Mouse (Mus musculus) midbrain, embryonic 15.5 days (tissue): ENCODE measurements at regions not wholly inside any gene's neighbourhood (a gene's known extent, or its start where the extent isn't known, plus 50 kb on each side); places are given as distances from the start of the nearest gene placed in this dataset.

Source experiments
- ATAC-seq: fragments of 200-750 bp; cut with Nextera tagmentation; replicated peaks from 2 replicates; pipeline ENCODE4 v1.8.0; 2017; ENCODE audit warnings: moderate TSS enrichment
- H3K27ac ChIP-seq: fragments of 300-500 bp; sonication (generic); 2 replicates; pipeline ENCODE4 v1.5.1; 2015; ENCODE audit warnings: mild to moderate bottlenecking, inconsistent platforms
- H3K27me3 ChIP-seq: fragments of 300-500 bp; sonication (generic); replicated peaks from 2 replicates; pipeline ENCODE4 v1.6.1; 2015; ENCODE audit warnings: inconsistent platforms
- H3K36me3 ChIP-seq: fragments of 300-500 bp; sonication (generic); replicated peaks from 2 replicates; pipeline ENCODE4 v1.6.1; 2015; ENCODE audit warnings: inconsistent platforms
- H3K4me1 ChIP-seq: fragments of 300-500 bp; sonication (generic); 2 replicates; pipeline ENCODE4 v1.6.1; 2015; ENCODE audit warnings: inconsistent platforms
- H3K4me2 ChIP-seq: fragments of 300-500 bp; sonication (generic); 2 replicates; pipeline ENCODE4 v1.6.1; 2015; ENCODE audit warnings: inconsistent platforms, mild to moderate bottlenecking, moderate library complexity
- H3K4me3 ChIP-seq: fragments of 300-500 bp; sonication (generic); 2 replicates; pipeline ENCODE4 v1.5.1; 2015; ENCODE audit warnings: mild to moderate bottlenecking, inconsistent platforms
- H3K9ac ChIP-seq: fragments of 300-500 bp; sonication (generic); 2 replicates; pipeline ENCODE4 v1.6.1; 2015; ENCODE audit warnings: mild to moderate bottlenecking, inconsistent platforms
- H3K9me3 ChIP-seq: fragments of 300-500 bp; sonication (generic); 2 replicates; pipeline ENCODE4 v1.6.1; 2016; ENCODE audit warnings: inconsistent platforms
- WGBS: fragments of 180-500 bp; shearing (Covaris S2); methylation state at CpG from one replicate; pipeline ENCODE4 v1.1.7; 2015; ENCODE audit warnings: mixed read lengths; 5-methylcytosine and 5-hydroxymethylcytosine counted together

DNA sequence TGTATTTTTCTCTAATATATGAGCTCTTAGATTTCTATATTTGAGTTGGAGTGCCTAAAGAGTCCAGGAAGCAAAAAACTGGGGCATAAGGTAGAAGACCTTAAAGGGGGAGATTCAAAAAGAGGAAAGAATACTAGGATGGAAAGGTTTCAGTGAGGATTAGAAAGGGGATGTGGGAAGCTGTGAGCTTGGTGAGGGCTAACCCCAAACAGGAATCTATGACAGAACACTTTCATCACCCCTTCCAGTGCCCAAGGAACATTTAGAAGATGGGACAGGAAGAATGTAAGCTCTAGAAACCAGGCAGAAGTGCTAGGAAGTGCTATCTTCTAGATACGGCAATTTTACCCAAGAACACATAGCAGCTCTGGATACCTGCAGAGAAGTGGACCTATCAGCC lies 166.5 kb upstream of the Agr3 start:
- H3K9me3 ChIP-seq, result no peaks in the 10 kb centered on the region
- no peak overlapping the region for H3K27ac ChIP-seq
- H3K9ac ChIP-seq, result no peak overlapping the region
- H3K27me3 ChIP-seq, result no peaks in the 10 kb centered on the region
- no peaks in the 10 kb centered on the region for H3K4me1 ChIP-seq
- H3K4me3 ChIP-seq, result no peak overlapping the region
- H3K36me3 ChIP-seq, result no peaks in the 10 kb centered on the region
- 93% methylated on average over 1 of the region's 1 CpGs for WGBS
- no peak overlapping the region for H3K4me2 ChIP-seq
- no peak for ATAC-seq

DNA sequence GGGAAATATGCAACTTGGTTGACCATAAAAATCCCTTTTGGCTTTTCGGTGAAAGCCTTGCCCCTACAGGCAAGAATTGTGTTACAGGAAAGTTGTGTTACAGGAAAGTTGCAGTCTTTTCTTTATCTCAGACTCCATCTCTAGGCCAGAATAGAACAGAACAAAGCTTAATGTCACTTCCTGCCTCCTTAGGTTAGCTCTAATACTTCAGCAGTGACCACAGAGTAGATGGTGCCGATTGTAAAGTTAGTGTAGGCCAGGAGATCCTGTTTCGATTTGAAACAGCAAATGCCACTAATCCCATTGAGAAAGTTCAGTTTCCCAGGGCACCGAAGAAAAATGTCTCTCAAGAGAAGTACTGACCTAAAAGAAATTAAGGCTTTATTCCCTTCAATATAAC lies 170.3 kb upstream of the Agr3 start:
- Histone ChIP-seq H3K4me1 (no peaks in the 10 kb centered on the region), H3K27ac (no peak overlapping the region), H3K27me3 (no peaks in the 10 kb centered on the region), H3K4me2 (no peak overlapping the region), H3K36me3 (no peaks in the 10 kb centered on the region), H3K4me3 (no peak overlapping the region), H3K9ac (no peak overlapping the region), H3K9me3 (no peaks in the 10 kb centered on the region; the same call in 1 of the 2 replicates)
- ATAC-seq, result no peak
- WGBS, result 76% methylated on average over 4 of the region's 4 CpGs

DNA sequence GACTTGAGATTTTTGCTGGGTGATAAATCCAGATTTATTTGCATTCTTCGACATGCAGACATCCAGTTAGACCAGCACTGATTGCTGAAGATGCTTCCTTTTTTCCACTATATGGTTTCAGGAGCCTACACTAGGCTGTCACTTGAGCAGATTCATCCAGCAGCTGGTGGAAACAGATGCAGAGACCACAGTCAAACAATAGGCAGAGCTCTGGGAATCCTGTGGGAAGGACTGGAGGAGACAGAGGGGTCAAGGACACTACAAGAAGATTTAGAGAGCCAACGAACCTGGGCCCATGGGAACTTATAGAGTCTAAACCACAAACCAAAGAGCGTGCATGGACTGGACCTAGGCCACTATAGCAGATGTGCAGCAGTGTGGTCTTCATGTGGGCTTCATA lies 177.4 kb upstream of the Agr3 start:
- H3K4me2 ChIP-seq, result no peak overlapping the region
- no peaks in the 10 kb centered on the region for H3K36me3 ChIP-seq
- no peak overlapping the region for H3K4me3 ChIP-seq
- no peak for ATAC-seq
- no peaks in the 10 kb centered on the region for H3K4me1 ChIP-seq
- no peak overlapping the region for H3K9ac ChIP-seq
- no peak overlapping the region for H3K27ac ChIP-seq
- H3K27me3 ChIP-seq, result no peaks in the 10 kb centered on the region
- WGBS, result 89% methylated on average over 3 of the region's 3 CpGs
- no peaks in the 10 kb centered on the region for H3K9me3 ChIP-seq

DNA sequence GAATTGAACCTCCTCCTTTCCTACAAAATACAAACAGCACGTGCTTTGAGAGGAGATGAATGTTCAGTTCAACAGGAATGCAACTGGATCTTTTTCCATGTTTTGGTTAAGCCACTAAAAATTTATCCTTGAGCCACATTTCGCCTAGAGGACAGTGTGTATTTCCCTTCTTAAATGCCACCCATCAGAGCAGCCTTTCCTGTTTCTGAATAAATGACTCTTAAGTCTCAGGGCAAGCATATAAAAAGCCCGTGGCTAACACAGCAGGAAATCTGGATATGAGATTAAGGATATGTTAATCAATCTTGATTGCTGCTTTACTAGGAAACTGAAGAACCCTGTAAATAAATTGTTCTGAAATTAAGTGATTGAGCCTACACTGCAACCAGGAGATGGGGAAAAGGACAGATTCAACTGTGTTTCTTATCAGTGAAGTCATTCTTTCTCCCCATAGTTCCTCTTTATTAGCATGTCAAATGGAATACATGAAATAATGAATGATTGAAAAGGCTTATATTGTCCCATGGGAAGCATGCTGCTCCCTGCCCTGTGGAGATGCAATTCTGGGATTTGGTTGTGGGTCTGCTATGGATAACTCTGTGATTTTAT lies 178.6 kb upstream of the Agr3 start:
- Histone ChIP-seq H3K36me3 (no peaks in the 10 kb centered on the region), H3K4me1 (no peaks in the 10 kb centered on the region), H3K9ac (no peak overlapping the region), H3K9me3 (no peaks in the 10 kb centered on the region), H3K27ac (no peak overlapping the region), H3K27me3 (no peaks in the 10 kb centered on the region), H3K4me2 (no peak overlapping the region), H3K4me3 (no peak overlapping the region)
- 38% methylated on average over 3 of the region's 3 CpGs for WGBS
- ATAC-seq, result no peak

DNA sequence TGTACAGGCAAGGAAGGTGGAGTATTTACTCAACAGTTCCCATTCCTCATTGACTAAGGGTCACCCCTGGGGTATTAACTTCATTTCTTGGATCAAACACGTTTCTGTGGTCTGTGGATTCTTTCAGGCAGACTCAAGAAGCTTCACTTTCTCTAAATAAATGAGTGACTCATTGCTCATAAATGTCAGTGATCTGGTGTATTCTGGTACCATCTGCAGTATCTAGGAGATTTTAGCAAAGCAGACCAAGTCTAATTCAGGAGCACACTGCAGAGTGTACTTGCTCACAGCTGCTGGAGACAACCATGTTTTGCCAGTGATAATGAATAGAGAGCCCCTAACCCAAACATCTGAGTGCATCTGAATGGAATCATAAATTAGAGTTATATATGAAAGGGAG lies 182.7 kb upstream of the Agr3 start:
- no peak overlapping the region for H3K9ac ChIP-seq
- no peaks in the 10 kb centered on the region for H3K9me3 ChIP-seq
- no peak overlapping the region for H3K27ac ChIP-seq
- no peak overlapping the region for H3K4me2 ChIP-seq
- no peaks in the 10 kb centered on the region for H3K4me1 ChIP-seq
- no peaks in the 10 kb centered on the region for H3K36me3 ChIP-seq
- no peak for ATAC-seq
- WGBS, result 47% methylated on average over 1 of the region's 1 CpGs
- no peaks in the 10 kb centered on the region for H3K27me3 ChIP-seq
- no peak overlapping the region for H3K4me3 ChIP-seq

DNA sequence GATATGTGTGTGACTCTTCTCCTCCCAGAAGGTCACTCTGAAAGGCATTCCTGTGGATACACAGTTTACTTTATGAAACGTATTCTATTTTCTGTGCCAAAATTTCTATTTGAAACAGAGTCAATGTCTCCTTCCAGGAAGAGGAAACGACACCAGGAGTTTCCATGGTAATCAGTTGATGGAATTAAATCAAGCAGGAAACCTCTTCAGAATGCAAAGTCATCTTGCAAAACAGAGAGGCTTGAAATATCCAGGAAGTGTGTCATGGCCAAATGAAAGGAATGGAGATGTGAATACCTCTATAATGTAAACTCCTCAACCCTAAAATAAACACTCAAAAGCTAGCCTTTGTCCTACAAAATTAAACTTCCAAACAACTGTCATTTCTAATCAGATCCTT lies 189.0 kb upstream of the Agr3 start:
- Histone ChIP-seq H3K4me2 (no peak overlapping the region), H3K27ac (no peak overlapping the region), H3K4me1 (no peaks in the 10 kb centered on the region), H3K36me3 (no peaks in the 10 kb centered on the region), H3K9me3 (no peaks in the 10 kb centered on the region), H3K4me3 (no peak overlapping the region), H3K27me3 (no peaks in the 10 kb centered on the region), H3K9ac (no peak overlapping the region)
- 59% methylated on average over 2 of the region's 2 CpGs for WGBS
- ATAC-seq, result no peak

DNA sequence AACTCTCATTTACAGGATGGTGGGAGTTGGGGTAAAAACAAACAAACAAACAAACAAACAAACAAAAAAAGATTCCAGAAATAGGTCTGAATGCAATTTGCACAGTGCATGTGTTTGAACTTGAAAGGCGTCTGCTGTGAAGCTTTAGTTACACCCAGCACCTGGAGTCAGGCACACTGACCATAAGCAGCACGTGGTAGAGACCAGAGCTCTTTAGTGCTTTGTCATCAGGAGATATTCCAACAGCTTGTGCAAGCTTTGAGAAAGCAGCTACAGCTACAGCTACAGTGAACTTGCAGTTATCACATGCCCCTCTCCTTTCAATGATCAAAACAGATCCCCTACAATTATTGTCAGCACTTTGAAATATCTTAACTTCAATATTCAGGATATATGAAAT lies 190.4 kb upstream of the Agr3 start:
- H3K9me3 ChIP-seq, result no peaks in the 10 kb centered on the region
- no peaks in the 10 kb centered on the region for H3K4me1 ChIP-seq
- ATAC-seq, result no peak
- no peaks in the 10 kb centered on the region for H3K27me3 ChIP-seq
- WGBS, result 81% methylated on average over 2 of the region's 2 CpGs
- H3K27ac ChIP-seq, result no peak overlapping the region
- no peaks in the 10 kb centered on the region for H3K36me3 ChIP-seq
- no peak overlapping the region for H3K4me3 ChIP-seq
- no peak overlapping the region for H3K4me2 ChIP-seq
- no peak overlapping the region for H3K9ac ChIP-seq

DNA sequence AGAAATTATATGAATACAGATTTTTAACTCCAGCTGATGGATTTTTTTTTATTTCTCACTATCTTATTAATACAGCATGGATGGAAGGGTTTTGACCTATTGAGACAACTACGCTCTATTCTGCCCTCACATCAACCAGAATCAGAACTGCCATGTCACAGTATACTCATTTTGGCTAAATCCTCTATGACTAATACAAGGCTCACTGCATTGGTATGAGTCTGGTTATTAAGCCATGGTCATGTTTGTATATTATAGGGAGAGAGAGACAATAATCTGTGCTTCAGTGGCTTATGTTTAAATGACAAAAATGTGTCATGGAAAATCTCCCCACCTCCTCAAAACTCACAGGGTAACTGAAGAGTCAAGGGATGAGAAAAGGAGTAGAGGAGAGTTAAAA lies 191.0 kb upstream of the Agr3 start:
- no peak overlapping the region for H3K4me2 ChIP-seq
- ATAC-seq, result no peak
- WGBS, result 86% methylated on average over 1 of the region's 1 CpGs
- H3K9ac ChIP-seq, result no peak overlapping the region
- no peaks in the 10 kb centered on the region for H3K4me1 ChIP-seq
- H3K9me3 ChIP-seq, result no peaks in the 10 kb centered on the region
- no peak overlapping the region for H3K4me3 ChIP-seq
- H3K27me3 ChIP-seq, result no peaks in the 10 kb centered on the region
- no peak overlapping the region for H3K27ac ChIP-seq
- H3K36me3 ChIP-seq, result no peaks in the 10 kb centered on the region

DNA sequence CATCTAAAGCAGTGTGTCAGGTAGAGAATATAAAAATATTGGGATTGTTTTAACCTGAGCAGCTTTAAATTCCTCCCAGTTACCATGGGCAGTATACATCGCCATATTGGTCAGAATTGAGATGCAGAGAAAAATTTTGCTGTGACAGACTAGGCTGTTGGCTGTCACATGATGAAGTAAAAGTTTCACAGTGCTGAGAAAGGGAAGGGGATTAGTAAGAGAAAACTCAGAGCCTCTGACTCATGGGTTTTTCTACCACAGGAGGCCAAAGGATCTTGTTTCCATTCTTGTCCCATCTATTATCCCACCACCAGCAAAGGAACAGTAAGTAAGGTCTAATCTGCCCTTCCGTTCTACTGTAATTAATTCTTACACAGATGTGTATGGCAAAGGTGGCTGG lies 191.8 kb upstream of the Agr3 start:
- no peak overlapping the region for H3K9ac ChIP-seq
- H3K27me3 ChIP-seq, result no peaks in the 10 kb centered on the region
- H3K9me3 ChIP-seq, result no peaks in the 10 kb centered on the region
- H3K4me1 ChIP-seq, result no peaks in the 10 kb centered on the region
- ATAC-seq, result no peak
- 95% methylated on average over 2 of the region's 2 CpGs for WGBS
- H3K4me3 ChIP-seq, result no peak overlapping the region
- H3K36me3 ChIP-seq, result no peaks in the 10 kb centered on the region
- H3K4me2 ChIP-seq, result no peak overlapping the region
- no peak overlapping the region for H3K27ac ChIP-seq

DNA sequence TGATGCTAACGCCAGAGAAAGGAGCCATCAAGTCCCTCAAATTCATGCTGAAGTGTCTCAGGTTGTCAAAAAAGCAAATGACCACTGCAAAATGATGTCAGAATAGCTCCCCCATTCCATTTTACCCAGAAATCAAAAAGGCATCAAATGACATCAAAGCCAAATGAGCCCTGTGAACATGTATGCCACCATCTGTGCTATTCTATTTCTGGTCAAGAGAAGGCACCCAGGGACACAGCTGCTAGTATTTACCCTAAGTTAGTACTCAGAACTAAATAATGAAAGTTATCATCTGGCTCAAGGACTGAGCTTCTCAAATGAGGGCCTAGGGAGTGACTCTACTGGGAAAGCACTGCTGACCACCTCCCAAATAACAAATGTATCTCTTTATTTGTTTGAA lies 191.1 kb upstream of the Ahr start:
- Histone ChIP-seq H3K36me3 (no peaks in the 10 kb centered on the region), H3K4me2 (no peak overlapping the region)

DNA sequence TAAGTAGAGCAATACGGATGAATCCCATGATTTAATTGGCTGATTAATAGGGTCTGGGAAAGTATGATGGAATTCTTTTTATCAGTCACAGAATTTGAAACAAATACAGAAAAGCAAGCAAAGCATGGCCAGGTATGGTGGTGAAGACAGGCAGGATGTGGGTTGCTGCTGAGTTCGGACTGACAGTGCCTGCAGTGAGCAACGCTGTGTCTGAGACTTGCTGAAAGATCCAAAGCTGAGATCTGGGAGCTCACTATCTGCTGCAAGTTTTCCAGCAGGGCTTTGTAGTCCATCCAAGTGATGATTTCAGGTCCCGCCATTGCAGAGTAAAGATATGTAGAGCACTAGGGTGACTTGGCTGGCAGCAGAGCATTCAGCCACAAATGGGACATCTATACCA lies 189.3 kb upstream of the Ahr start:
- Histone ChIP-seq H3K9ac (no peak overlapping the region), H3K4me1 (no peaks in the 10 kb centered on the region), H3K9me3 (no peaks in the 10 kb centered on the region), H3K4me2 (no peak overlapping the region), H3K27ac (no peak overlapping the region), H3K4me3 (no peak overlapping the region), H3K36me3 (no peaks in the 10 kb centered on the region), H3K27me3 (no peaks in the 10 kb centered on the region)
- 93% methylated on average over 4 of the region's 4 CpGs for WGBS
- ATAC-seq, result no peak

More for the DNA sequence above, 191.1 kb upstream of the Ahr start:
- Histone ChIP-seq H3K27ac (no peak overlapping the region), H3K27me3 (no peaks in the 10 kb centered on the region), H3K4me1 (no peaks in the 10 kb centered on the region), H3K9me3 (no peaks in the 10 kb centered on the region), H3K4me3 (no peak overlapping the region), H3K9ac (no peak overlapping the region)
- 80% methylated on average over 1 of the region's 1 CpGs for WGBS
- ATAC-seq, result no peak

DNA sequence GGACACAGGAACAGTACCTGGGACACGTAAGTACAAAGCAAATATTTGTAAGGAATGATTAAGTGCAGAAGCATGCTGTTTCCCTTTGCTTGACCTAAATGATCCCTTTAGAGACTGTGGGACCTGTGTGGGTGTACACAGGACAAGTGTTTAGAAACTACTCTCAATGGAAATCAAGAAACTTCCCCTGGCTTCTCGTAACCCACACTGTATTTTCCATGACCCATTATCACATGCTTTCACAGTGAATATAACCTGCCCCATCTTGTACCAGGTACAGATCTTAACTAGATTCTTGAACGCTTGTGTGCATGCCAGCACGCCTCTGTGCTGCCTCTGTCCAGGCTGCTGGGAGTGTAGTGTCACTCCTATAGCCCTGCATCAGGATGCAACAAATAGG lies 177.8 kb upstream of the Ahr start:
- Histone ChIP-seq H3K27ac (no peak overlapping the region), H3K36me3 (no peaks in the 10 kb centered on the region), H3K9ac (no peak overlapping the region), H3K9me3 (no peaks in the 10 kb centered on the region), H3K4me1 (no peaks in the 10 kb centered on the region), H3K4me2 (no peak overlapping the region), H3K4me3 (no peak overlapping the region), H3K27me3 (no peaks in the 10 kb centered on the region)
- ATAC-seq, result no peak
- 90% methylated on average over 4 of the region's 4 CpGs for WGBS

DNA sequence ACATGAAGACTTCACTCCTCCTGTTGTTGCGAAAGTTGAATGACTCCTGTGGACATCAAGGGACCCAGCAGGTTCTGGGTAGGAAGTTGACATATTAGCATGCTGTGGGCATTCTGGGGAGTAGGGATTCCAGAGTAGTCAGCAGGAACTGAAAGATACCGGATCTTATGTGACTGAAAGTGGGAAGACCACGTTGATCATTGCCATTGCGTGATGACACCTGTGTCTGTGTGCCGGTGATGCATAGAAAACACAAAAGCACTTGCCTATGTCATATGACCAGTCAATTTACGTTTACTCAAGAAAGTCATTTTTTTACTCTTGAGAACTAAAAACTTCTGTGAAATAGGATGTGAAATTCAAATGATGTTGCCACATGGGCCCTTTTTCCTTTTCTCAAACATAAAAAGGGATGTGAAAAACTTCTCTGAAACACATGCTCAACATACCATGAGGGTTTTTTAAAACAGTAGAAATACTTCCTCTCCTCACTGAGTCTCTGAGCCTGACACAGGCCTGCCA lies 176.8 kb upstream of the Ahr start:
- no peak for ATAC-seq
- WGBS, result 91% methylated on average over 6 of the region's 6 CpGs
- H3K4me2 ChIP-seq, result no peak overlapping the region

More for the DNA sequence above, 176.8 kb upstream of the Ahr start:
- Histone ChIP-seq H3K36me3 (no peaks in the 10 kb centered on the region), H3K27ac (no peak overlapping the region), H3K27me3 (no peaks in the 10 kb centered on the region), H3K4me1 (no peaks in the 10 kb centered on the region), H3K4me3 (no peak overlapping the region), H3K9me3 (no peaks in the 10 kb centered on the region), H3K9ac (no peak overlapping the region)
